Mouse (Mus musculus) embryonic fibroblast, embryonic 13.5 days (primary cell): Measurements from ENCODE around the gene Gm17660. TPM values are rescaled to one million over a fixed set of nuclear protein-coding genes. Genes with fewer than 3 reads are reported as not detected.

Source experiments
- H3K27ac ChIP-seq: 2 replicates; pipeline ENCODE4 v1.5.1; 2012; ENCODE audit warnings: low read length, control low read depth, inconsistent platforms; ENCODE audit not compliant: insufficient read depth
- H3K4me1 ChIP-seq: 2 replicates; pipeline ENCODE4 v1.6.1; 2011; ENCODE audit warnings: low read length; ENCODE audit not compliant: control insufficient read depth, insufficient read depth
- H3K4me3 ChIP-seq: 2 replicates; pipeline ENCODE4 v1.5.1; 2011; ENCODE audit warnings: mild to moderate bottlenecking, control low read depth, low read length; ENCODE audit not compliant: insufficient read depth
- CTCF ChIP-seq: IDR thresholded peaks from 2 replicates; pipeline ENCODE4 v1.5.1; 2011; ENCODE audit warnings: mild to moderate bottlenecking, control low read depth, low read length, moderate library complexity, borderline replicate concordance; ENCODE audit not compliant: insufficient read depth
- POLR2A ChIP-seq: IDR thresholded peaks from 2 replicates; pipeline ENCODE4 v1.6.1; 2011; ENCODE audit warnings: low read depth, mild to moderate bottlenecking, control low read depth, low read length, moderate library complexity
- polyA plus RNA-seq: library from polyadenylated mRNA; stranded (reverse); fragments of >200 nt; gene quantifications from 2 replicates; pipeline ENCODE4 v1.2.4, GENCODE M21; 2011; ENCODE audit warnings: low read depth; ENCODE audit not compliant: missing spikeins, insufficient read length

The Gm17660 gene
- polyA plus RNA-seq, 1 experiment = not detected

DNA sequence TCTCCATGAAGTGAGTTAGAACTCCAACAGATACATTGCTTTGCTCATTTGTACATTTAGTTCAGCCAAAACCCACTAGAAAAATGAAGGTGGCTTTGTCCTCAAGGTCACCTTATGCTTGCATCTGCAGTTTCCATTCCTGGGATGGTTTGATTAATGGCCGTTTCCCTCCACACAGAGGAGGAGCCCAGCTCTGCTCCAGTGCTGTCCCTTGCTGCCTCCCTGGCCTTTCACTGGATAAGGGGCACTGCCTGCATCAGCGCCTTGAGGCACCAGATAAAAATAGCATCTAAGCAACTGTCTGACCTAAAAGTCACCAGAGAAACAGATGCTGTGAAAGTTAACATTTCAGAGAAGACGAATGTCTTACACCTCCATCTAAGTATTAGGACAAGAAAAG lies 32.1 kb upstream of the Gm17660 start:
- Histone ChIP-seq H3K4me3 (no peak overlapping the region), H3K4me1 (peaks cover 8% of the 10 kb centered on the region), H3K27ac (no peak overlapping the region)
- TF ChIP-seq CTCF (no peak), POLR2A (no peak)

DNA sequence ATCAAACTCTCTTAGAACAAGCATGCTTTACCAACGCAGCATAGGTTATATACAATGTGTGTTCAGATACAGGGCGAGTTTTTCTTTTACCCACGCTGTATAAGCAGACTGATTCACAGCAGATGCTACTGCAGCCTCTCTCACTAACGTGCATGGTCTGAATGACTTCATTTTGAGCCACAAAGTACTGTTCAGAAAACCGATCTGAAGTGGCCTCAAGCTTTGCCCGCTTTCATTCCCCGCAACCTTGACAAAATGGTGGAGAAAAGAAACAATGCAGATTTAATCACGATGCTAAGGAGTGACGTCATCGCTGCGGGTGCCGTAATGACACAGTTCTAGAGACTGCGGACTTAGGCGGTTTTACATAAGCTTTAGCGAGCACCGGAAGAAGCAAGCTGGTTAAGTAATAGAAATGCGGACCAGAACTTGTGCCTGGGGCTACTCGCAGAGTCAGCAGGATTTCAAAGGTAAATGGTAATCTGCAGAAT lies 31.5 kb upstream of the Gm17660 start:
- Histone ChIP-seq H3K4me1 (peaks cover 8% of the 10 kb centered on the region), H3K4me3 (no peak overlapping the region), H3K27ac (no peak overlapping the region)
- no peak for TF ChIP-seq CTCF
- TF ChIP-seq POLR2A = no peak

- TF ChIP-seq CTCF (no peak), POLR2A (no peak)
- Histone ChIP-seq H3K4me1 (peaks cover 8% of the 10 kb centered on the region), H3K27ac (no peak overlapping the region), H3K4me3 (no peak overlapping the region)
Measured at GRCm38 (mm10) chr5:104108127-104108875, 30.9 kb upstream of the Gm17660 start.

DNA sequence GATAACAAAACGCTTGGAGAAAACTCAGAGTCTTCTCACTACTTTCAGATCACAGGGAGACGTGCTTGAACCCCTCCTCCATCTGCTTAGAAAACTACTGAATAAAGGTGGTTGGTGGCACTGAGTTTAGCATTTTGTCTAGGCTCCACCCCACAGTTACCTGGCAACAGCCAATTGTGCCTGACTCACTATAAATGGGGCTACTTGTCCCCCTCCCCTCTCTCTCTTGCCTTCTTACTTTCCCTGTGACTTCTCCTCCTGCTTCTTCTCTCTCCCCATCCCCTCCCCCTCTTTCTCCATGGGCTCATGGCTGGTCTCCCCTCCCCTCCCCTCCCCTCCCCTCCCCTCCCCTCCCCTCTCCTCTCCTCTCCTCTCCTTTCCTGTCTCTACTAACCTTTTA lies 26.7 kb upstream of the Gm17660 start:
- peaks cover 3% of the 10 kb centered on the region; the same call in 1 of the 2 replicates for H3K4me1 ChIP-seq
- H3K27ac ChIP-seq = no peak overlapping the region
- TF ChIP-seq CTCF (no peak), POLR2A (no peak)
- H3K4me3 ChIP-seq = no peak overlapping the region

- Histone ChIP-seq H3K4me1 (no peaks in the 10 kb centered on the region), H3K27ac (no peak overlapping the region), H3K4me3 (no peak overlapping the region)
- TF ChIP-seq POLR2A (no peak), CTCF (no peak)
Measured at GRCm38 (mm10) chr5:104103171-104103570, 25.8 kb upstream of the Gm17660 start.

- Histone ChIP-seq H3K27ac (no peak overlapping the region), H3K4me1 (no peaks in the 10 kb centered on the region), H3K4me3 (no peak overlapping the region)
- no peak for TF ChIP-seq POLR2A
- TF ChIP-seq CTCF = no peak
Measured at GRCm38 (mm10) chr5:104101678-104102531, 24.5 kb upstream of the Gm17660 start.

- Histone ChIP-seq H3K27ac (no peak overlapping the region), H3K4me1 (peaks cover 5% of the 10 kb centered on the region; the same call in 1 of the 2 replicates), H3K4me3 (no peak overlapping the region)
- no peak for TF ChIP-seq CTCF
- TF ChIP-seq POLR2A = no peak
Measured at GRCm38 (mm10) chr5:104096078-104096938, 18.9 kb upstream of the Gm17660 start.

- no peak for TF ChIP-seq POLR2A
- TF ChIP-seq CTCF = no peak
- H3K27ac ChIP-seq = no peak overlapping the region
- no peak overlapping the region for H3K4me3 ChIP-seq
- H3K4me1 ChIP-seq = peaks cover 5% of the 10 kb centered on the region; the same call in 1 of the 2 replicates
Measured at GRCm38 (mm10) chr5:104095416-104096077, 18.1 kb upstream of the Gm17660 start.

DNA sequence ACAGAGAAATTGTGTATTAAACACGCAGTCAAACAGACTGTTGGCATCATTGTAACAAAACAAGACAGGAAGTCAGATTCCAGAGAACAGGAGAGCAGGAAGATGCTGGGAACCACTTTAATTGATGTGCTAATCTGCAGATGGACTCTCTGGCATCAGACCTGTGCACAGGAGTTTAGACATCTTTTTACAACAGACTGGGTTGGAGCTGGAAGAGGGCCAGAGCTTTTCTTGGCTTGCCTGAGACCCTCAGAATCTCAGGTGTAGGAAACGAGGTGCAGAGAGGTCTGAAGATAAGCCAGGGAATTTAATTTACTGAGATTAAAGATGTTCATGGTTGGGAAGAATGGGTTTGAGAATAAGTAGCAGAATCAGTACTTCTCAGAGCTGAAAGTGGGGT lies 12.3 kb upstream of the Gm17660 start:
- Histone ChIP-seq H3K4me1 (no peaks in the 10 kb centered on the region), H3K4me3 (no peak overlapping the region), H3K27ac (no peak overlapping the region)
- no peak for TF ChIP-seq POLR2A
